ENCODE assay signal across 10 mouse cellular contexts in the genomic region with DNA sequence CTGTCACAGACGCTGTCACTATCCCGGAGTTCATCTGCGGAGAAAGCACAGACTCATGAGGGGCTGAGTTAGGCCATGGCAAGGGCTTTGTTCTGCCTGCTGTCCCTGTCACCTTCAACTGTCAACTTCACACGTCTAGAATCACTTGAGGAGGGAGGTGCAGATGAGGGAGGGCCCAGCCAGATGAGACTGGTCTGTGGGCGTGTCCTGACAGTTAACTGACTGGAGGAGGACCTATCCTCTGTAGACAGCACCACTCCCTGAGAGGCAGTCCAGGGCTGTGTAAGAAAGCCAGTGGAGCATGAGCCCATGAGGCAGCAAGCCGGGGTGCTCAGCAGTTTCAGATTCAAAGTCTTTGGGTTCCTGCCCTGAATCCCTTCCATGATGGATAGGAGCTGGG.
DNase-seq lines count a peak whose midpoint lies in the region; ATAC-seq and TF ChIP-seq lines count a peak whose summit lies in the region.
"Had no signal": no experiment of that assay in that cellular context is flagged by ENCODE, and none has a peak within 500 bp of the region (broad histone marks: within the 10 kb centered on the region; RNA-seq: fewer than 3 reads in every experiment).

No protein-coding gene starts in this region.

- ATAC-seq in hindbrain, embryonic 12.5 days (ENCODE audit: low FRiP score): peak; percentile 70
- no peak for ATAC-seq in hindbrain, postnatal 0 days
- peak; percentile 98 for ATAC-seq in liver, embryonic 13.5 days (ENCODE audit: low read depth)
- ATAC-seq: Patski had no signal

- peaks cover 10% of the 10 kb centered on the region for H3K4me1 ChIP-seq in hindbrain, embryonic 12.5 days
- H3K4me1 ChIP-seq in hindbrain, postnatal 0 days (ENCODE audit: insufficient read depth, low read length): no peaks in the 10 kb centered on the region
- H3K4me1 ChIP-seq in heart, adult 2 months (ENCODE audit: control insufficient read depth, insufficient read depth, low read length): peaks cover 7% of the 10 kb centered on the region
- H3K4me1 ChIP-seq in liver, embryonic 13.5 days (replicated peaks): peaks cover 29% of the 10 kb centered on the region

- no peaks in the 10 kb centered on the region for H3K27me3 ChIP-seq in hindbrain, embryonic 12.5 days
- H3K27me3 ChIP-seq in hindbrain, postnatal 0 days (ENCODE audit: insufficient read depth, low read length): no peaks in the 10 kb centered on the region
- no peaks in the 10 kb centered on the region for H3K27me3 ChIP-seq in heart, adult 2 months (ENCODE audit: control insufficient read depth, insufficient read depth, low read length)
- H3K27me3 ChIP-seq in liver, embryonic 13.5 days: no peaks in the 10 kb centered on the region
- H3K27me3 ChIP-seq: Patski had no signal

- WGBS in hindbrain, embryonic 12.5 days: 61% methylated on average over 6 of the region's 6 CpGs
- 54% methylated on average over 6 of the region's 6 CpGs for WGBS in hindbrain, postnatal 0 days
- 39% methylated on average over 6 of the region's 6 CpGs for WGBS in heart, adult 2 months
- 49% methylated on average over 6 of the region's 6 CpGs for WGBS in liver, embryonic 13.5 days (ENCODE audit: insufficient replicate concordance)

- no peak for DNase-seq in hindbrain, postnatal 0 days (ENCODE audit: low spot score)
- peak; percentile 92 for DNase-seq in R1 (ENCODE audit: low read depth, low spot score)
- DNase-seq in heart, adult 2 months: peak; percentile 48 to 69
- peak; percentile 65 for DNase-seq in liver, embryonic 13.5 days
- no peak for DNase-seq in adrenal gland, postnatal 14 days
- no peak for DNase-seq in thymus, adult 18-20 months
- DNase-seq in gastrocnemius, adult 8-10 months (ENCODE audit: low spot score in 2 of 2): no peak
- DNase-seq: cerebellum, postnatal 36 days had no signal

- no peak overlapping the region for H3K4me3 ChIP-seq in hindbrain, embryonic 12.5 days
- H3K4me3 ChIP-seq in hindbrain, postnatal 0 days (ENCODE audit: low read length): no peak overlapping the region
- H3K4me3 ChIP-seq in heart, adult 2 months: no peak overlapping the region
- no peak overlapping the region for H3K4me3 ChIP-seq in liver, embryonic 13.5 days (replicated peaks)

- peak; percentile 58; the same call in 1 of the 2 replicates for TF ChIP-seq EP300 in heart, adult 2 months (IDR thresholded peaks at IDR 0.05; ENCODE audit: insufficient read depth, low read depth, low read length)

- intact Hi-C loops in heart, adult 2 months (cut with DNase I): no loop called here

- peak; percentile 68 for TF ChIP-seq POLR2A in heart, adult 2 months (IDR thresholded peaks at IDR 0.05; ENCODE audit: insufficient read depth, low read depth, low read length)

- TF ChIP-seq CTCF in hindbrain, postnatal 0 days (IDR thresholded peaks at IDR 0.05; ENCODE audit: low read depth): no peak
- TF ChIP-seq CTCF in heart, adult 2 months (IDR thresholded peaks at IDR 0.05): no peak

- H3K4me2 ChIP-seq in hindbrain, embryonic 12.5 days (replicated peaks): no peak overlapping the region
- no peak overlapping the region for H3K4me2 ChIP-seq in hindbrain, postnatal 0 days (ENCODE audit: low read depth, low read length)
- peak overlapping the region; percentile 28 for H3K4me2 ChIP-seq in liver, embryonic 13.5 days

- H3K36me3 ChIP-seq in hindbrain, embryonic 12.5 days: peaks cover 42% of the 10 kb centered on the region
- H3K36me3 ChIP-seq in hindbrain, postnatal 0 days (ENCODE audit: insufficient read depth, low read length): peaks cover 49% of the 10 kb centered on the region
- H3K36me3 ChIP-seq in heart, adult 2 months (ENCODE audit: control insufficient read depth, insufficient read depth, low read length): peaks cover 2% of the 10 kb centered on the region; the same call in 1 of the 2 replicates
- peaks cover 53% of the 10 kb centered on the region for H3K36me3 ChIP-seq in liver, embryonic 13.5 days

- H3K9ac ChIP-seq in hindbrain, embryonic 12.5 days: no peak overlapping the region
- H3K9ac ChIP-seq in hindbrain, postnatal 0 days (replicated peaks; ENCODE audit: low read length): no peak overlapping the region
- H3K9ac ChIP-seq in heart, adult 2 months (ENCODE audit: low read depth, low read length): no peak overlapping the region; the same call in 1 of the 2 replicates
- peak overlapping the region; percentile 45 for H3K9ac ChIP-seq in liver, embryonic 13.5 days

- H3K79me2 ChIP-seq in heart, adult 2 months (replicated peaks; ENCODE audit: control insufficient read depth, insufficient read depth, low read length): no peaks in the 10 kb centered on the region

- H3K9me3 ChIP-seq in hindbrain, embryonic 12.5 days (replicated peaks): no peaks in the 10 kb centered on the region
- no peaks in the 10 kb centered on the region for H3K9me3 ChIP-seq in hindbrain, postnatal 0 days (ENCODE audit: low read length)
- H3K9me3 ChIP-seq in liver, embryonic 13.5 days (replicated peaks): no peaks in the 10 kb centered on the region

- 0 out of 2 replicates have a peak overlapping the region, but pooled peaks have one; percentile 23 for H3K27ac ChIP-seq in hindbrain, embryonic 12.5 days
- no peak overlapping the region for H3K27ac ChIP-seq in hindbrain, postnatal 0 days
- peak overlapping the region; percentile 70 for H3K27ac ChIP-seq in heart, adult 2 months
- peak overlapping the region; percentile 75 for H3K27ac ChIP-seq in liver, embryonic 13.5 days

Comparison
In these comparisons a context has a peak if more than half of its experiments do, and no peak if none do; other contexts are left out.
1. DNase-seq: peak in R1 (single experiment), heart, adult 2 months (2 of 2) and liver, embryonic 13.5 days (single experiment); none in hindbrain, postnatal 0 days (single experiment), adrenal gland, postnatal 14 days (single experiment), thymus, adult 18-20 months (0 of 2) and gastrocnemius, adult 8-10 months (0 of 2).